Mouse (Mus musculus) liver, embryonic 11.5 days (tissue): ENCODE measurements around the gene Drosha. TPM values are rescaled to one million over a fixed set of nuclear protein-coding genes. Genes with fewer than 3 reads are reported as not detected.

ENCODE experiments used
- ATAC-seq: fragments of 200-750 bp; cut with Nextera tagmentation; replicated peaks from 2 replicates; pipeline ENCODE4 v1.8.0; 2017; ENCODE audit warnings: moderate number of reproducible peaks, mild to moderate bottlenecking, moderate TSS enrichment, moderate library complexity; ENCODE audit not compliant: low FRiP score
- DNase-seq: peaks from one replicate; pipeline ENCODE4 v3.0.0-alpha.2; 2017; ENCODE audit warnings: low spot score
- H3K27ac ChIP-seq: fragments of 300-500 bp; sonication (generic); 2 replicates; pipeline ENCODE4 v1.5.1; 2014; ENCODE audit warnings: mild to moderate bottlenecking, low read depth, low read length, control low read depth
- H3K27me3 ChIP-seq: fragments of 300-500 bp; sonication (generic); replicated peaks from 2 replicates; pipeline ENCODE4 v1.6.1; 2014; ENCODE audit warnings: low read length, mixed read lengths; ENCODE audit not compliant: control insufficient read depth, insufficient read depth
- H3K36me3 ChIP-seq: fragments of 300-500 bp; sonication (generic); 2 replicates; pipeline ENCODE4 v1.6.1; 2014; ENCODE audit warnings: mild to moderate bottlenecking, low read length, moderate library complexity, mixed read lengths; ENCODE audit not compliant: control insufficient read depth, insufficient read depth
- H3K4me1 ChIP-seq: fragments of 300-500 bp; sonication (generic); replicated peaks from 2 replicates; pipeline ENCODE4 v1.6.1; 2014; ENCODE audit warnings: low read length, mixed read lengths; ENCODE audit not compliant: control insufficient read depth, insufficient read depth
- H3K4me2 ChIP-seq: fragments of 300-500 bp; sonication (generic); 2 replicates; pipeline ENCODE4 v1.6.1; 2014; ENCODE audit warnings: mild to moderate bottlenecking, control low read depth, moderate library complexity
- H3K4me3 ChIP-seq: fragments of 300-500 bp; sonication (generic); 2 replicates; pipeline ENCODE4 v1.5.1; 2014; ENCODE audit warnings: low read depth, low read length, control low read depth
- H3K9ac ChIP-seq: fragments of 300-500 bp; sonication (generic); 2 replicates; pipeline ENCODE4 v1.6.1; 2014; ENCODE audit warnings: low read depth, low read length, control low read depth
- H3K9me3 ChIP-seq: fragments of 300-500 bp; sonication (generic); 2 replicates; pipeline ENCODE4 v1.6.1; 2016; ENCODE audit warnings: low read length, inconsistent platforms, mixed read lengths; ENCODE audit not compliant: control insufficient read depth
- WGBS: fragments of 180-500 bp; shearing (Covaris S2); extraction: QIAGEN DNeasy Blood & Tissue Kit; methylation state at CpG from one replicate; pipeline ENCODE4 v1.1.7; 2014; 5-methylcytosine and 5-hydroxymethylcytosine counted together
- polyA plus RNA-seq: library from polyadenylated mRNA; unstranded; fragments of >200 nt; fragmentation: Nextera tagmentation; extraction: Ambion mirVana; gene quantifications from 2 replicates; pipeline ENCODE4 v1.2.1, GENCODE M21; 2014

The Drosha gene
- polyA plus RNA-seq, 1 experiment from 2014 or later, result 50.4 TPM

DNA sequence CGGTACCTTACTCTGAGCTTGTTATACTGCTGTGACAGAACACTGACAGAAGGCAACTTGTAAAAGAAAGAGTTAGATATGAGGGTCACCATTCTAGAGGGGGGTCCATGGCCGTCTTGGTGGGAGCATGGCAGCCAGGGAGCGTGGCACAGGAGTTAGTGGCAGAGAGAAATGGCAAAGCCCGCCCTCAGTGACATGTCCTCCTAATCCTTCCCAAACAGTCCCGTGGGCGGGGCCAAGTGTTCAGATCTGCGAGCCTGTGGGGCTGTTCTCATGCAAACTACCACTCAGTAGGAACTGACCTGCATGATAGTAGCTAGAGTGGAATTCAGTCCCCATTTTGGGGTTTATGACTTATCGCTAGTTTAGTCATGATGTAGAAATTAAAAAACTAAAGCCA, 73.2 kb downstream of the Drosha start:
- Histone ChIP-seq H3K4me2 (no peak overlapping the region), H3K36me3 (peaks cover 48% of the 10 kb centered on the region)
- 93% methylated on average over 8 of the region's 8 CpGs for WGBS

DNA sequence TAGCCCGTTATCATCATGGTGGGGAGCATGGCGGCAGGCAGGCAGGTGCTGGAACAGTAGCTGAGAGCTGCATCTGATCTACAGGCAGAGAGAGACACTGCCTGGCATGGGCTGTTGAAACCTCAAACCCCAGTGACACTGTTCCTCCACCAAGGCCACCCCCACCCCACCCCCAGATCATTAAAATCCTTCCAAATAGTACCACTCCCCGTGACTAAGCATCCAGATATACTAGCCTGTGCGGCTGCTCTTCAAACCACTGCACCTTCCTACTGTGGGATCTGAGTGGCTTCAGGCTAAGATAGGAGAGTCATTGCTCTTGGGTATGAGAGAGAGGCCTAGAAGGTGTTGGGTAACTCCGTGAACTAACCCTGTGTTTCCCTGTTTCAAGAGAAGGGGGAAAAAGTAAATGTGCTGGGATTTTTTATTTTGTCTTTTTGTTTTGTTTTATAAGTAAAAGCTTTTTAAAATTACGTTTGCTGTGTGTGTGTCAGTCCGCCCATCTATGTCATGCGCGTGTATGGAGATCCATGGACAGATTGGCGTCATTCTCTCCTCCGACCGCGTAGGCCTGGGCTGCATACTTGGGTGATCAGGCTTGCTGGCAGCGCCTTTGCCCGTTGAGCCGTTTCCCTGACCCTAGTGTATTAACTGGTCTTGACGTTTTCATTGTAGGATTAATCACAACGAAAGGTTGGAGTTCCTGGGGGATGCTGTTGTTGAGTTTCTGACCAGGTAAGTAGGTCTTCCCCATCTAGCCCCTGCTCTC, 76.0 kb downstream of the Drosha start:
- Histone ChIP-seq H3K27ac (no peak overlapping the region), H3K4me1 (peaks cover 8% of the 10 kb centered on the region), H3K4me2 (no peak overlapping the region), H3K9me3 (no peaks in the 10 kb centered on the region), H3K27me3 (no peaks in the 10 kb centered on the region), H3K36me3 (peaks cover 33% of the 10 kb centered on the region), H3K4me3 (no peak overlapping the region), H3K9ac (no peak overlapping the region)
- 92% methylated on average over 18 of the region's 18 CpGs for WGBS
- no peak for DNase-seq
- no peak for ATAC-seq

More for the DNA sequence above, 73.2 kb downstream of the Drosha start:
- Histone ChIP-seq H3K27ac (no peak overlapping the region), H3K4me3 (no peak overlapping the region), H3K9me3 (no peaks in the 10 kb centered on the region), H3K9ac (no peak overlapping the region), H3K27me3 (no peaks in the 10 kb centered on the region), H3K4me1 (peaks cover 15% of the 10 kb centered on the region)
- ATAC-seq, result no peak
- DNase-seq, result no peak

DNA sequence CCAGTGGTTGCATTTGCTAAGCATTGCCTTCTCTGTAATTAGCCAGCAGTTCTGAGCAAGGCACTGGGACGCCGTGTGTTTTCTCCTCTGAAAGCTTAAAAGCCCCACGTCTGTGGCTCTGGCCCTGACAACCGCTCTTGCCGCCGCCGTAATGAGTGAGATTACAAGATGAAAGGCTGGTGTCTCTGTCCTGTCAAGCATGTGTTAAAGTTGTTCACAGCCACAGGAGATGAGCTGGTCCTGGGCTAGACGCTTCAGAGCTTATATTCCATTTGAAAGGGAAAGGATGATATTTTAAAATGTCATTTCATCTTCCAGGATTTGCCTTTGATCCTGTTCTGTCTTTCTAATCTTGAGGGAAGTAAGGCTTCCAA, 76.6 kb downstream of the Drosha start:
- H3K4me3 ChIP-seq, result no peak overlapping the region
- no peaks in the 10 kb centered on the region for H3K9me3 ChIP-seq
- DNase-seq (no peak), ATAC-seq (no peak)
- H3K27ac ChIP-seq, result no peak overlapping the region
- 89% methylated on average over 8 of the region's 8 CpGs for WGBS
- H3K4me1 ChIP-seq, result peaks cover 3% of the 10 kb centered on the region
- no peak overlapping the region for H3K9ac ChIP-seq
- peaks cover 32% of the 10 kb centered on the region for H3K36me3 ChIP-seq
- H3K4me2 ChIP-seq, result no peak overlapping the region
- no peaks in the 10 kb centered on the region for H3K27me3 ChIP-seq

DNA sequence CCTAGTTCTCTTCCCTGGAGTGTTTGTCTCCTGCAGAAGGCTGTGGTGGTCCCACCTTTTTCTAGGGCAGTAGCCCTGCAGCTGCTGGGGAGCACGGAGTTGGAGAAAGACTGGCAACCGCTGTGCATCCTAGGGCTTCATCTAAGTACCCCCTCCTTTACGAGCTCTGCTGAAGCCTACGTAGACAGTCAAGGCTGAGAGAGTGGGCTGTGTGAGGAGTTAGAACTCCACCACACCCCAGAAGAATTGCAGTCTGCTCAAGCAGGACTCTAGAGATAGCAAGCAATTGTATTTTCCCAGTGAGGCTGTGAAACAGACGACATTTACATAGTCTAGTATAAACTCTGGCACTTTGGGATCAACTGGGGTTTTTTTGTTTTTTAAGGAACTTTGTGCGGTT, 79.8 kb downstream of the Drosha start:
- Histone ChIP-seq H3K9ac (no peak overlapping the region), H3K4me1 (no peaks in the 10 kb centered on the region), H3K27ac (no peak overlapping the region), H3K27me3 (no peaks in the 10 kb centered on the region), H3K4me3 (no peak overlapping the region), H3K4me2 (no peak overlapping the region), H3K9me3 (no peaks in the 10 kb centered on the region), H3K36me3 (peaks cover 22% of the 10 kb centered on the region)
- WGBS, result 92% methylated on average over 6 of the region's 6 CpGs
- no peak for ATAC-seq
- DNase-seq, result no peak

DNA sequence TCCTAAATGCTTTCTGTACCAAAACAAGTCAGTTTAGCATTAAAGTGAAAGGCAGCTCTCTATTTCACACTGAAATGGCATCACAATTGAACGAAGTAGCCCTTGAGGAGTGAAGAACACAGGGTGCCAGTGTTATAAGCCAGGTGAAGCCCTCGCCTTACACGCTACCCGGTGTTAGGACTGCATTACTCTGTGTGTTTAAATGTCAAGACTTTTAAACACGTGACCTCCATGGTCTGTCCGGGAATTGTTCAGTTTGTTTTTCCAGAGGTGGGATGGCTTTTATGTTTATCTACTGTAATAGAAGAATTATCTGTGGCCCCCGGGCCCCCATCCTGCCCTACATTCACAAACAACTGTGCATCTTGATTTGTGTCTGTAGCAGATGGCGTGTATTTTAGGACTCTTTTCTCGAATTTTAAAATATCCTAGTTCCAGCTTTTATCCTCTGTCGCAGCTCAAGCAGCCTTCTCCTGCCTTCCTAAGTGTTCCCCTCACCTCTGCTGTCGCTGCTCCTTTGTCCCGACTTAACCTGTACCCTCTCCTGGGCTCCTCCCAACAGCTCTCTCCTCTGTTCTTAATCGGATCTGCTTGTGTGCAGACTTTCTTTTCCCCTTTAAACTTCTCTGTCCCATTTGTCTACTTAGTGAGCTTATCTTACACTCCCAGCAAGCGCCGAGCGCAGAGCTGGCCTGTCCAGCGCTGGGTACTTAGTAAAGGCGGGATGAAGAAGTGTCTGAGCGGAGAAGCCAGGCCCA, 83.5 kb downstream of the Drosha start:
- H3K27me3 ChIP-seq, result no peaks in the 10 kb centered on the region
- WGBS, result 74% methylated on average over 19 of the region's 19 CpGs
- H3K36me3 ChIP-seq, result peaks cover 5% of the 10 kb centered on the region; the same call in 1 of the 2 replicates
- no peak overlapping the region for H3K4me3 ChIP-seq
- peak; percentile 79 for ATAC-seq
- no peak for DNase-seq
- no peaks in the 10 kb centered on the region for H3K4me1 ChIP-seq
- H3K27ac ChIP-seq, result no peak overlapping the region
- no peak overlapping the region for H3K4me2 ChIP-seq
- no peak overlapping the region for H3K9ac ChIP-seq
- no peaks in the 10 kb centered on the region for H3K9me3 ChIP-seq

DNA sequence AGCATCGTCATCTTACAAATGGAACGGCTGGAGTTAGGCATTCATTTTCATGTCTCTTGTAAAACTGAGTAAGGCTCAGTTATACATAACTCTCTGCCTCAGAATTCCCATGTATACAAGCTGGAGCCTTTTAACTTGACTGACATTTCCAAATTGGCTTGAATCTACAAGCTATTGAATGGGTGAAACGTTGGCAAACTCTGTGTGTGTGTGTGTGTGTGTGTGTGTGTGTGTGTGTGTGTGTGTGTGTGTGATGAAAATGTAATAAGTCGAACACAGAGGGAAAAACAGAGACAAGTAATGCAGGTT, 84.1 kb downstream of the Drosha start:
- H3K4me2 ChIP-seq, result no peak overlapping the region
- no peak for DNase-seq
- ATAC-seq, result no peak
- WGBS, result 71% methylated on average over 4 of the region's 4 CpGs
- no peak overlapping the region for H3K4me3 ChIP-seq
- H3K9me3 ChIP-seq, result no peaks in the 10 kb centered on the region
- H3K27ac ChIP-seq, result no peak overlapping the region
- H3K36me3 ChIP-seq, result peaks cover 5% of the 10 kb centered on the region; the same call in 1 of the 2 replicates
- no peak overlapping the region for H3K9ac ChIP-seq
- H3K4me1 ChIP-seq, result no peaks in the 10 kb centered on the region
- H3K27me3 ChIP-seq, result no peaks in the 10 kb centered on the region

DNA sequence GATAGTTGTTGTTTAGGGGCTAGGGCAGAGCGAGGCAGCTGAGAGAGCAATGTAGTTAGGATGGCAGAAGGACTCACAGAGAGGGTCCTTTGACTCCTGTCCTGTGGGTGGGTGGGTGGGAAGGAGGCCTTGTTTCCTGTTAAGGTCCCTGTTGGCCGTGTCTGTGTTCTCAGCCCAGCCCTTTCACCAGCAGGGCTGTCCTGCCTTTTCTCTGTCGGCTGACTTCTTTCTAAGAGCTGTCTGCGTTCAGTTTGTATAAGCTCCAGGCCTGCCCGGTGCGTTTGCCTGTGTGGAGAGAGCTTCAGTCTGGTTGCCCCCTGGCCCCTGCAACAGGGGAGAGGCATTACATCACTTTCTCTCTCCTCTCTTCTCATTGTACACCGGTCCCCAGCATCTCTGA, 84.6 kb downstream of the Drosha start:
- H3K27me3 ChIP-seq, result no peaks in the 10 kb centered on the region
- ATAC-seq, result no peak
- H3K27ac ChIP-seq, result no peak overlapping the region

DNA sequence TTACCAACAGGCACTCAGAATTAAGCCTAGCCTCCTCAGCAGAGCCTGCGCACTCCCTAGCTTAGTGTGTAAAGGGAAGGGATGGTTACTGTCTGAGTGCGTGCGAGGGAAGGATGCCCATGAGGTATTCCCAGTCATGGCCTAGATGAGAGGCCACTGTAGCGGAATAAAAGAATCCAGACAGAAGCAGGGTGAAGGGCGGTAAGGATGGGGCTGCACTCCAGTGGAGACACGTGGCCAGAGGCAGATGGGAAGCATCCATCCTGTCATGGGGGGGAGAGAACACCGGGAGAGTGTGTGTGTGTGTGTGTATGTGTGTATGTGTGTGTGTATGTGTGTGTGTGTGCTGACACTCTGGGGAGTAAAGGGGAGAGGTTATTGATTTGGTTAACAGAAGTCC, 86.5 kb downstream of the Drosha start:
- Histone ChIP-seq H3K4me3 (no peak overlapping the region), H3K36me3 (peaks cover 13% of the 10 kb centered on the region; the same call in 1 of the 2 replicates), H3K4me1 (no peaks in the 10 kb centered on the region), H3K27me3 (no peaks in the 10 kb centered on the region), H3K4me2 (no peak overlapping the region), H3K9me3 (no peaks in the 10 kb centered on the region), H3K27ac (no peak overlapping the region), H3K9ac (no peak overlapping the region)
- DNase-seq (no peak), ATAC-seq (no peak)
- 88% methylated on average over 7 of the region's 7 CpGs for WGBS

More for the DNA sequence above, 84.6 kb downstream of the Drosha start:
- DNase-seq, result no peak
- no peak overlapping the region for H3K9ac ChIP-seq
- H3K4me2 ChIP-seq, result no peak overlapping the region
- H3K36me3 ChIP-seq, result peaks cover 5% of the 10 kb centered on the region; the same call in 1 of the 2 replicates
- no peaks in the 10 kb centered on the region for H3K4me1 ChIP-seq
- H3K4me3 ChIP-seq, result no peak overlapping the region
- H3K9me3 ChIP-seq, result no peaks in the 10 kb centered on the region
- 76% methylated on average over 7 of the region's 7 CpGs for WGBS
